Mouse (Mus musculus) cerebellum, postnatal 4 days (tissue): ENCODE results near the gene Ier3.
"Not testable (repeated sequence)": the region's sequence is repeated elsewhere in the genome, so short reads cannot be mapped to it uniquely, and the experiment has no call there.

Experiments
- DNase-seq, 2 experiments: peaks; one replicate each; pipeline ENCODE4 v3.0.0; 2022; ENCODE audit warnings: low spot score in 2 of 2, mixed read lengths in 1 of 2

Gene Ier3

GRCm38 (mm10) chr17:35835424-35836140 is 14.1 kb downstream of the Ier3 start:
- DNase-seq = no peak

GRCm38 (mm10) chr17:35836178-35836965 is 14.9 kb downstream of the Ier3 start:
- peak; percentile 75 to 91 for DNase-seq

- peak; percentile 76 to 90 for DNase-seq
Observed at GRCm38 (mm10) chr17:35836991-35837422, 15.5 kb downstream of the Ier3 start.

- peak in 1 of 2 experiments; percentile 60 for DNase-seq
Observed at GRCm38 (mm10) chr17:35837487-35837886, 16.0 kb downstream of the Ier3 start.

- DNase-seq = peak; percentile 91 to 96
Observed at GRCm38 (mm10) chr17:35838122-35838544, 16.6 kb downstream of the Ier3 start, which contains the start of gene Tubb5. Gene Tubb5, minus strand, starts transcription at chr17:35838306.

GRCm38 (mm10) chr17:35838570-35838969 is 17.1 kb downstream of the Ier3 start:
- DNase-seq = no peak

- not testable (repeated sequence) for DNase-seq
Observed at GRCm38 (mm10) chr17:35839002-35839401, 17.5 kb downstream of the Ier3 start.

- no peak for DNase-seq
Observed at GRCm38 (mm10) chr17:35840561-35840960, 19.1 kb downstream of the Ier3 start.

- DNase-seq = peak; percentile 92 to 97
Observed at GRCm38 (mm10) chr17:35841076-35841950, 19.8 kb downstream of the Ier3 start, which contains the start of gene Mdc1. Gene Mdc1, plus strand, starts transcription at chr17:35841515.

GRCm38 (mm10) chr17:35842006-35842405 is 20.5 kb downstream of the Ier3 start:
- DNase-seq = no peak

GRCm38 (mm10) chr17:35843514-35843913 is 22.0 kb downstream of the Ier3 start:
- DNase-seq = no peak

GRCm38 (mm10) chr17:35848112-35848511 is 26.6 kb downstream of the Ier3 start:
- no peak for DNase-seq

- DNase-seq = no peak
Observed at GRCm38 (mm10) chr17:35850974-35851373, 29.5 kb downstream of the Ier3 start.

- no peak for DNase-seq
Observed at GRCm38 (mm10) chr17:35859371-35859770, 37.9 kb downstream of the Ier3 start.

- DNase-seq = no peak
Observed at GRCm38 (mm10) chr17:35859835-35860234, 38.4 kb downstream of the Ier3 start.

GRCm38 (mm10) chr17:35860831-35861197 is 39.3 kb downstream of the Ier3 start:
- DNase-seq = no peak

GRCm38 (mm10) chr17:35861198-35861857 is 39.8 kb downstream of the Ier3 start, which contains the start of gene Nrm:
Gene Nrm, plus strand, starts transcription at chr17:35861318.
- DNase-seq = peak; percentile 73 to 87

- DNase-seq = no peak
Observed at GRCm38 (mm10) chr17:35864832-35865353, 43.4 kb downstream of the Ier3 start.

- DNase-seq = peak; percentile 58 to 78
Observed at GRCm38 (mm10) chr17:35865481-35866280, 44.2 kb downstream of the Ier3 start, which contains the start of gene Ppp1r18. Gene Ppp1r18, plus strand, starts transcription at chr17:35865593.

- DNase-seq = peak; percentile 35 to 57
Observed at GRCm38 (mm10) chr17:35866281-35866831, 44.9 kb downstream of the Ier3 start.
